Mouse (Mus musculus) liver, embryonic 16.5 days (tissue): Measurements from ENCODE around the gene Mpz. TPM values are rescaled to one million over a fixed set of nuclear protein-coding genes. Genes with fewer than 3 reads are reported as not detected.

Experiments used
- ATAC-seq: fragments of 200-750 bp; cut with Nextera tagmentation; 2 replicates; pipeline ENCODE4 v1.8.0; 2017; ENCODE audit warnings: low read depth, mild to moderate bottlenecking, moderate number of reproducible peaks, moderate library complexity
- H3K27ac ChIP-seq: fragments of 300-500 bp; sonication (generic); 2 replicates; pipeline ENCODE4 v1.5.1; 2014; ENCODE audit warnings: mild to moderate bottlenecking, low read length
- H3K27me3 ChIP-seq: fragments of 300-500 bp; sonication (generic); 2 replicates; pipeline ENCODE4 v1.6.1; 2014; ENCODE audit warnings: low read depth, low read length, mixed read lengths; ENCODE audit not compliant: control insufficient read depth, insufficient read depth
- H3K36me3 ChIP-seq: fragments of 300-500 bp; sonication (generic); 2 replicates; pipeline ENCODE4 v1.6.1; 2014; ENCODE audit warnings: mild to moderate bottlenecking; ENCODE audit not compliant: control insufficient read depth, insufficient read depth
- H3K4me1 ChIP-seq: fragments of 300-500 bp; sonication (generic); 2 replicates; pipeline ENCODE4 v1.6.1; 2014; ENCODE audit warnings: low read depth, low read length, mixed read lengths; ENCODE audit not compliant: control insufficient read depth
- H3K4me2 ChIP-seq: fragments of 300-500 bp; sonication (generic); 2 replicates; pipeline ENCODE4 v1.6.1; 2014; ENCODE audit warnings: low read depth, low read length, mixed read lengths
- H3K4me3 ChIP-seq: fragments of 300-500 bp; sonication (generic); 2 replicates; pipeline ENCODE4 v1.5.1; 2014; ENCODE audit warnings: low read depth, mild to moderate bottlenecking, low read length
- H3K9ac ChIP-seq: fragments of 300-500 bp; sonication (generic); 2 replicates; pipeline ENCODE4 v1.6.1; 2014; ENCODE audit warnings: low read depth, low read length
- H3K9me3 ChIP-seq: fragments of 300-500 bp; sonication (generic); replicated peaks from 2 replicates; pipeline ENCODE4 v1.6.1; 2016; ENCODE audit warnings: low read length; ENCODE audit not compliant: control insufficient read depth
- WGBS: fragments of 180-500 bp; shearing (Covaris S2); extraction: QIAGEN DNeasy Blood & Tissue Kit; methylation state at CpG from one replicate; pipeline ENCODE4 v1.1.7; 2014; ENCODE audit not compliant: insufficient replicate concordance; 5-methylcytosine and 5-hydroxymethylcytosine counted together
- polyA plus RNA-seq: library from polyadenylated mRNA; unstranded; fragments of >200 nt; fragmentation: Nextera tagmentation; extraction: Ambion mirVana; gene quantifications from 2 replicates; pipeline ENCODE4 v1.2.1, GENCODE M21; 2015

The Mpz gene
- polyA plus RNA-seq, 1 experiment from 2014 or later, result 0.04 TPM

GRCm38 (mm10) chr1:171171138-171171537 is 20.6 kb downstream of the Mpz start:
- Histone ChIP-seq H3K4me2 (no peak overlapping the region), H3K27ac (no peak overlapping the region), H3K9me3 (no peaks in the 10 kb centered on the region), H3K4me3 (no peak overlapping the region), H3K27me3 (no peaks in the 10 kb centered on the region), H3K9ac (no peak overlapping the region), H3K4me1 (no peaks in the 10 kb centered on the region), H3K36me3 (no peaks in the 10 kb centered on the region)
- WGBS, result 7% methylated on average over 3 of the region's 3 CpGs
- ATAC-seq, result 0 out of 2 replicates have a peak, but pooled peaks have one; percentile 24

GRCm38 (mm10) chr1:171172779-171173178 is 22.3 kb downstream of the Mpz start:
- Histone ChIP-seq H3K4me3 (no peak overlapping the region), H3K4me1 (no peaks in the 10 kb centered on the region), H3K27ac (no peak overlapping the region), H3K27me3 (no peaks in the 10 kb centered on the region), H3K9ac (no peak overlapping the region), H3K36me3 (no peaks in the 10 kb centered on the region), H3K4me2 (no peak overlapping the region), H3K9me3 (no peaks in the 10 kb centered on the region)
- 80% methylated on average over 8 of the region's 8 CpGs for WGBS
- no peak for ATAC-seq

- ATAC-seq, result no peak
- WGBS, result 66% methylated on average over 5 of the region's 5 CpGs
- H3K27me3 ChIP-seq, result no peaks in the 10 kb centered on the region
Measured at GRCm38 (mm10) chr1:171179487-171180171, 29.1 kb downstream of the Mpz start.

GRCm38 (mm10) chr1:171183025-171183424 is 32.5 kb downstream of the Mpz start:
- Histone ChIP-seq H3K4me1 (no peaks in the 10 kb centered on the region), H3K4me2 (no peak overlapping the region), H3K9ac (no peak overlapping the region), H3K9me3 (no peaks in the 10 kb centered on the region), H3K27ac (no peak overlapping the region), H3K27me3 (no peaks in the 10 kb centered on the region), H3K36me3 (no peaks in the 10 kb centered on the region), H3K4me3 (no peak overlapping the region)
- no peak for ATAC-seq
- 71% methylated on average over 3 of the region's 3 CpGs for WGBS

More at GRCm38 (mm10) chr1:171179487-171180171, 29.1 kb downstream of the Mpz start:
- H3K9me3 ChIP-seq, result no peaks in the 10 kb centered on the region
- H3K36me3 ChIP-seq, result no peaks in the 10 kb centered on the region
- no peak overlapping the region for H3K4me3 ChIP-seq
- no peak overlapping the region for H3K9ac ChIP-seq
- H3K4me2 ChIP-seq, result no peak overlapping the region
- H3K4me1 ChIP-seq, result no peaks in the 10 kb centered on the region
- no peak overlapping the region for H3K27ac ChIP-seq

- no peak overlapping the region for H3K9ac ChIP-seq
- H3K27me3 ChIP-seq, result no peaks in the 10 kb centered on the region
- no peaks in the 10 kb centered on the region for H3K9me3 ChIP-seq
- no peak overlapping the region for H3K4me3 ChIP-seq
- H3K27ac ChIP-seq, result no peak overlapping the region
- 29% methylated on average over 3 of the region's 3 CpGs for WGBS
- no peaks in the 10 kb centered on the region for H3K4me1 ChIP-seq
- H3K4me2 ChIP-seq, result no peak overlapping the region
- ATAC-seq, result no peak
- H3K36me3 ChIP-seq, result no peaks in the 10 kb centered on the region
Measured at GRCm38 (mm10) chr1:171183620-171184019, 33.1 kb downstream of the Mpz start.

GRCm38 (mm10) chr1:171184314-171184713 is 33.8 kb downstream of the Mpz start:
- Histone ChIP-seq H3K4me2 (no peak overlapping the region), H3K27ac (no peak overlapping the region), H3K27me3 (no peaks in the 10 kb centered on the region), H3K36me3 (no peaks in the 10 kb centered on the region), H3K9ac (no peak overlapping the region), H3K9me3 (no peaks in the 10 kb centered on the region), H3K4me1 (no peaks in the 10 kb centered on the region), H3K4me3 (no peak overlapping the region)
- 20% methylated on average over 7 of the region's 7 CpGs for WGBS
- no peak for ATAC-seq

GRCm38 (mm10) chr1:171185655-171186054 is 35.1 kb downstream of the Mpz start:
- no peaks in the 10 kb centered on the region for H3K36me3 ChIP-seq
- no peak overlapping the region for H3K9ac ChIP-seq
- no peaks in the 10 kb centered on the region for H3K4me1 ChIP-seq
- no peaks in the 10 kb centered on the region for H3K27me3 ChIP-seq
- H3K4me3 ChIP-seq, result no peak overlapping the region
- H3K27ac ChIP-seq, result no peak overlapping the region
- ATAC-seq, result no peak
- H3K9me3 ChIP-seq, result no peaks in the 10 kb centered on the region
- WGBS, result 71% methylated on average over 8 of the region's 8 CpGs
- H3K4me2 ChIP-seq, result no peak overlapping the region

GRCm38 (mm10) chr1:171187851-171188700 is 37.6 kb downstream of the Mpz start:
- no peak overlapping the region for H3K4me3 ChIP-seq
- ATAC-seq, result no peak
- H3K9me3 ChIP-seq, result no peaks in the 10 kb centered on the region
- WGBS, result 31% methylated on average over 13 of the region's 13 CpGs
- H3K4me1 ChIP-seq, result no peaks in the 10 kb centered on the region
- no peak overlapping the region for H3K27ac ChIP-seq
- no peaks in the 10 kb centered on the region for H3K36me3 ChIP-seq
- peaks cover 11% of the 10 kb centered on the region for H3K27me3 ChIP-seq
- no peak overlapping the region for H3K4me2 ChIP-seq
- H3K9ac ChIP-seq, result no peak overlapping the region

- 42% methylated on average over 8 of the region's 8 CpGs for WGBS
- H3K4me3 ChIP-seq, result no peak overlapping the region
- H3K27ac ChIP-seq, result no peak overlapping the region
- H3K4me1 ChIP-seq, result no peaks in the 10 kb centered on the region
- no peaks in the 10 kb centered on the region for H3K9me3 ChIP-seq
- no peaks in the 10 kb centered on the region for H3K36me3 ChIP-seq
- no peak overlapping the region for H3K4me2 ChIP-seq
- H3K27me3 ChIP-seq, result peaks cover 21% of the 10 kb centered on the region
- H3K9ac ChIP-seq, result no peak overlapping the region
- no peak for ATAC-seq
Measured at GRCm38 (mm10) chr1:171189046-171189445, 38.5 kb downstream of the Mpz start.
